Mouse (Mus musculus) forebrain, embryonic 13.5 days (tissue): ENCODE data around the gene Inafm2. TPM values are rescaled to one million over a fixed set of nuclear protein-coding genes. Genes with fewer than 3 reads are reported as not detected.

Source experiments
- ATAC-seq: fragments of 200-750 bp; cut with Nextera tagmentation; 2 replicates; pipeline ENCODE4 v1.8.0; 2017
- H3K27ac ChIP-seq: fragments of 300-500 bp; sonication (generic); 2 replicates; pipeline ENCODE4 v1.5.1; 2015; ENCODE audit warnings: inconsistent platforms, mild to moderate bottlenecking, moderate library complexity
- H3K27me3 ChIP-seq: fragments of 300-500 bp; sonication (generic); 2 replicates; pipeline ENCODE4 v1.6.1; 2015; ENCODE audit warnings: mild to moderate bottlenecking, inconsistent platforms
- H3K36me3 ChIP-seq: fragments of 300-500 bp; sonication (generic); 2 replicates; pipeline ENCODE4 v1.6.1; 2015; ENCODE audit warnings: mild to moderate bottlenecking, inconsistent platforms; ENCODE audit not compliant: poor library complexity, severe bottlenecking
- H3K4me1 ChIP-seq: fragments of 300-500 bp; sonication (generic); 2 replicates; pipeline ENCODE4 v1.6.1; 2015; ENCODE audit warnings: inconsistent platforms
- H3K4me2 ChIP-seq: fragments of 300-500 bp; sonication (generic); 2 replicates; pipeline ENCODE4 v1.6.1; 2015; ENCODE audit warnings: inconsistent platforms, mild to moderate bottlenecking, moderate library complexity
- H3K4me3 ChIP-seq: fragments of 300-500 bp; sonication (generic); 2 replicates; pipeline ENCODE4 v1.5.1; 2015; ENCODE audit warnings: mild to moderate bottlenecking, inconsistent platforms
- H3K9ac ChIP-seq: fragments of 300-500 bp; sonication (generic); 2 replicates; pipeline ENCODE4 v1.6.1; 2015; ENCODE audit warnings: mild to moderate bottlenecking, inconsistent platforms
- H3K9me3 ChIP-seq: fragments of 300-500 bp; sonication (generic); replicated peaks from 2 replicates; pipeline ENCODE4 v1.6.1; 2016; ENCODE audit warnings: inconsistent platforms
- WGBS: fragments of 180-500 bp; shearing (Covaris S2); methylation state at CpG from one replicate; pipeline ENCODE4 v1.1.7; 2015; 5-methylcytosine and 5-hydroxymethylcytosine counted together
- polyA plus RNA-seq: library from polyadenylated mRNA; unstranded; fragments of >200 nt; fragmentation: Nextera tagmentation; extraction: Ambion mirVana; gene quantifications from 2 replicates; pipeline ENCODE4 v1.2.1, GENCODE M21; 2015

The Inafm2 gene
- polyA plus RNA-seq, 1 experiment from 2014 or later: 27.0 TPM

DNA sequence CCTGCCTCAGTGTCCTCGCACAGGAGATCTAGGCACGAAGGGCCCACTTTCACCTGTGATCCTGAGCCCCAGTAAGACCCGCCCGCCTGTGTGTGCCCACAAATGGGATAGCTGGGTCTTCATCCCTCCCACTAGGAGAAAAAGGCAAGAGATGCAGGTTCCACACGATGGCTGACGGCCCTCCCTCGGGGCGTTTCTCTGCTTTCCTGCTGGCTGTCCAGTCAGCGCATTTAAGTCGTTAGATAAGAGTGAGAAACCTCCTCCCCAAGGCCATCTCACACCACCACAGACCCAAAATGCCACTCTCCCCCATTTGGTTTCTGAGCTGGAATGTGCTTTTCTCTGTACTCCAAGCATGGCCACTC lies 17.2 kb downstream of the Inafm2 start:
- Histone ChIP-seq H3K4me2 (peak overlapping the region; percentile 56), H3K27ac (peak overlapping the region; percentile 99), H3K36me3 (no peaks in the 10 kb centered on the region), H3K4me1 (peaks cover 50% of the 10 kb centered on the region), H3K9me3 (no peaks in the 10 kb centered on the region), H3K9ac (peak overlapping the region; percentile 62; the same call in 1 of the 2 replicates), H3K27me3 (peaks cover 4% of the 10 kb centered on the region; the same call in 1 of the 2 replicates), H3K4me3 (no peak overlapping the region)
- no peak for ATAC-seq
- WGBS: 6% methylated on average over 10 of the region's 10 CpGs

DNA sequence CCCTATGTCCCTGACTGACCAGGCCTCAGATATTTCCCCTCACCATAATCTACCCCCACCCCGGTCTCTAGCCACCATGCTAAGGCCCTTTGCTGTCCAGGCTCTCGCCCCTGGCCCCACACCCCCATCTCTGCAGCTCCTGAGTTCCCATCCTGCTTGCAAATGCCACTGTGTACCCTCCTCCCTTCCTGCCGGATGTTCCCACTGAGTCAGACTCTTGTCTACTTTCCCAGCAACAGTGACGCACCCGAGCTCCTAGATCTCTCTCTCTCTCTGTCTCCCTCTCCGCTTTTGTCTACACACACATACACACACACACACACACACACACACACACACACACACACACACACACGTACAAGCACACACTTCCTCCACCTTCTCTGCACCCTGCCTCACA lies 17.9 kb downstream of the Inafm2 start:
- Histone ChIP-seq H3K9ac (no peak overlapping the region; the same call in 1 of the 2 replicates), H3K27ac (peak overlapping the region; percentile 99), H3K9me3 (no peaks in the 10 kb centered on the region), H3K27me3 (no peaks in the 10 kb centered on the region), H3K4me2 (no peak overlapping the region), H3K4me1 (peaks cover 50% of the 10 kb centered on the region), H3K36me3 (no peaks in the 10 kb centered on the region), H3K4me3 (no peak overlapping the region)
- WGBS: 61% methylated on average over 7 of the region's 7 CpGs
- no peak for ATAC-seq

DNA sequence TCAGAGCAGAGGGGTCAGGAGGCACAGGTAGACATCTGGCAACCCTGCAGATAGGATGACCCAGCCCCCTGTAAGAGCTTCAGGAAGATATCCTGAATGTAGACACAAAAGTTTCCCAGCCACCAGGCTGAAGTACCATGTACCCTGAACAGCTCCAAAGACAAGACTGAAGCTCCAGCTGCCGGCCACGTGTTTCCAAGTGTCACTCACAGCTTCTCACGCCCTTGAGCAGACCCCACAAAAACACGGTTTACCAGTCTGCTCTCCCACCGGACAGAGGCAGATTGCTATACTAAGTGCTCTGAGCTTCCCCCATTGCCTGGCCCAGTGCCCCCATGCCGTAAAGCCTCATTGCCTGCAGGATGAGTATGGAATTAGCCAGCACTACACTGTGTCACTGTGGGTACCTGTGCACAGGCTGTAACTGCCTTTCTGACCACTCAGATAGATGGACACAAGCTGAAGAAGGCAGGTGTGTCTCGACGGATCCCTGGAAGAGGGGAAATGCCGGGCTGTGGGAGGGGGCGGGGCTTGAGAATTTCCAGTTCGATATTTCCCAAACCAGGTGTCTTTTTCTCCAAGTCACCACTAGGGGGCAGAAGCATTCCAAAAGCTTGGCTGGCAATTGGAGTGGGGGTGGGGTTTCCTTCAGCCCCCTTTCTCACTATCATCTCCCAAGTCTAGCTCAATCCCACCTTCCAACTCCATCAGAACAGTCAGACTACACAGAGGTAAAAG lies 18.7 kb downstream of the Inafm2 start:
- H3K4me3 ChIP-seq: no peak overlapping the region
- H3K9ac ChIP-seq: no peak overlapping the region
- H3K27ac ChIP-seq: no peak overlapping the region; the same call in 1 of the 2 replicates
- no peaks in the 10 kb centered on the region for H3K36me3 ChIP-seq
- H3K27me3 ChIP-seq: no peaks in the 10 kb centered on the region
- H3K9me3 ChIP-seq: no peaks in the 10 kb centered on the region
- ATAC-seq: no peak
- WGBS: 20% methylated on average over 11 of the region's 11 CpGs
- 0 out of 2 replicates have a peak overlapping the region, but pooled peaks have one; percentile 3 for H3K4me2 ChIP-seq
- peaks cover 50% of the 10 kb centered on the region for H3K4me1 ChIP-seq

DNA sequence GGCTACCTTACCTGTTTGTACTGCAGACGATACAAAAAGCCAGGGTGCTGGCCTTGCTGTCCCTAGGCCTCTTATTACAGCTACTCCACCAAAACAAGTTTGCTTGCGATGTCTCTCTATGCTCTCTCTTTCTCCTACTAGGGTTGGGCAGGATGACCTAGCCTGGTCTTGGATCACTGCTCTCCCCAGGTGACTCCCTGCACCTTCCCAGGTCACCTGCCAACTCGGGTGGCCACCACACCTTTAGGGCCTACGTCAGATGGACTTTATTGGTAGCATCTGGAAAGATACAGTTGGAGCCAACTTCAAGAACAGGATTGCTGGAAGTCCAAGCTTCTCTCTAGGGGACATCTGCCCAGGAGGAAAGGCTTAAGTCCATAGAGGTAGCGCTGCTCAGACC lies 19.3 kb downstream of the Inafm2 start:
- Histone ChIP-seq H3K27ac (no peak overlapping the region), H3K27me3 (no peaks in the 10 kb centered on the region), H3K36me3 (no peaks in the 10 kb centered on the region), H3K9me3 (no peaks in the 10 kb centered on the region), H3K4me1 (peaks cover 45% of the 10 kb centered on the region), H3K4me3 (no peak overlapping the region), H3K9ac (no peak overlapping the region), H3K4me2 (no peak overlapping the region)
- ATAC-seq: no peak
- WGBS: 86% methylated on average over 5 of the region's 5 CpGs

DNA sequence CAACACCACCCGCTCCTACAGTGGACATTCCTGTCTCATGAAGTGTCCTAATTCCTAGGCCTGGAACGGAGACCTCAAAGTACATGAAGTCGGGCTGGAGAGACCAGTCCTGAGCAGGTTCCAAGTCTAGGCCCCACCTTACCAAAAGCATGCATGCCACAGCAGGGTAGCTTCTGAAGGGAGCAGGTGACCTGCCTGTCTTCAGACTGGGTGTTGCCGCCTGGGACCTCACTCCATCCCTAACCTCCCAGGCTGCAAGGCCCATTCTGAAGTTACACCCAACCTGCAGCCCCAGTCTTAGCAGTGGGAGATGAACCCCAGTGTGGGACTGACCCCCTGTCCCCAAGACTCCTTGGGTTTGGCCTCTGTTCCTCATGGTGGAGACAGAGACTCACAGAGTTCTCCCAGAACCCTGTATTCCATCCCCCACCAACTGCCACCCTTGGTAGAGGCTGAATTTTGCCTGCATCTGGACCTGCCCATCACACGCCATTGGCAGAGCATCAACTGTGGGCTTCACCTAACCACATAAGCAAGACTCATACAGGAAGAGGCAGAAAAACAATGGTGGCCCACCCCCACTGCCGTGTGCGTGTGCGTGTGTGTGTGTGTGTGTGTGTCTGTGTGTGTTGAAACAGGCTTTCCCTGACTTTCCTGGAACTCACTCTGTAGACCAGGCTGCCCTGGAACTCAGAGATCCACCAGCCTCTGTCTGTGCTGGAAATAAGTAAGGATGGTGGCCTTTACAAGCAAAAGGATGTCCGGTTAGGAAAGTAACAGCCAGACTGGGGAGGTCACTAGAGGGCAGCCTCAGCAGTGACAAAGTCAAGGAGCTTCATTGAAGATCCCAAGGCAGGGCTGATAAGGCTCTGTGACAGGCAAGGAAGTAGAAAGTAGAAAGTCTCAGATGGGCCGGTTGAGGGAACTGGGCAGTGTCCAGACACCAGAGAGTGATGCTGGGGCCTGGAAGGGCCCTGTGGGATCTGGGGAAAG lies 20.8 kb downstream of the Inafm2 start:
- peaks cover 31% of the 10 kb centered on the region for H3K4me1 ChIP-seq
- no peak overlapping the region for H3K27ac ChIP-seq
- H3K36me3 ChIP-seq: no peaks in the 10 kb centered on the region
- WGBS: 74% methylated on average over 10 of the region's 10 CpGs
- ATAC-seq: no peak
- H3K27me3 ChIP-seq: no peaks in the 10 kb centered on the region
- no peaks in the 10 kb centered on the region for H3K9me3 ChIP-seq
- H3K4me3 ChIP-seq: no peak overlapping the region
- H3K4me2 ChIP-seq: no peak overlapping the region
- H3K9ac ChIP-seq: no peak overlapping the region

DNA sequence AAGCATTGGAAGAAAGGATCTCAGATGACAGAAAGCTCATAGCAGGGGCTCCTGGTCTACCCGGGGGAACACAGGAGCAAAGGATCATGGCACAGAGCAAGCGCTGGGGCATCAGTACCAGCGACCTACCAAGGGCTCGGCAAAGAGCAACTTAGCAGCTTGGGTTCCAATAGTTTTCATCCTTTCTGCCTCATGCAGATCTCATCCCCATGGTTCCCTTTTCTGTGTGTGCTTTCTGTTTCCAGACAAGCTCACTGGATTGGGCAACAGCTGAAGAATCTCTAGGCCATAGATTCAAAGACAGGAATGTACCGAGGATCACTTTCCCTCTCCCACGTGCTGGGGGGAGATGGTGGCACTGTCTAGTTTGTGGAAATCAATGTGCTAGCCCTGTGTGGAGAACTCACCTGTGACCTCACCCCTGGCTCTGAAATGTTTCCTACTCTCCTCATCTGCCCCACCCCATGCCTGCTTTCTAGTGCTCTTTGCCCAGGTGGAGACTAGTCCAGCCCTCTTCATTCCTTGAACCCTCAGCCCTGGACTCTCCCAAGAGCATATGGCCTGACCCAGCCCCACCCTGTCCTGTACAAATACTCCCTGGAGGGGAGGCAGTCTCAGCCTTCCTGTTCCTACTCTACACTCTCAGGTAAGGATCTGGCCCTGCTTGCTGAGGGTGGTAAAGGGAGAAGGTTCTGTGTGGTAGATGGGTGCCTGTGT lies 26.8 kb downstream of the Inafm2 start, which contains the start of gene Phgr1:
TSS of gene Phgr1 (plus strand) at position 612 of the 717 bp plus-strand sequence.
- 91% methylated on average over 6 of the region's 6 CpGs for WGBS
- H3K4me3 ChIP-seq: no peak within 1 kb of the TSS
- H3K27me3 ChIP-seq: 0 out of 2 replicates have a peak, but pooled peaks cover 2% of the 10 kb centered on the region
- no peak within 1 kb of the TSS for H3K4me2 ChIP-seq
- no peaks in the 10 kb centered on the region for H3K36me3 ChIP-seq
- H3K27ac ChIP-seq: no peak within 1 kb of the TSS
- no peaks in the 10 kb centered on the region for H3K9me3 ChIP-seq
- no peak within 1 kb of the TSS for H3K9ac ChIP-seq
- H3K4me1 ChIP-seq: peaks cover 13% of the 10 kb centered on the region
- ATAC-seq: no peak

DNA sequence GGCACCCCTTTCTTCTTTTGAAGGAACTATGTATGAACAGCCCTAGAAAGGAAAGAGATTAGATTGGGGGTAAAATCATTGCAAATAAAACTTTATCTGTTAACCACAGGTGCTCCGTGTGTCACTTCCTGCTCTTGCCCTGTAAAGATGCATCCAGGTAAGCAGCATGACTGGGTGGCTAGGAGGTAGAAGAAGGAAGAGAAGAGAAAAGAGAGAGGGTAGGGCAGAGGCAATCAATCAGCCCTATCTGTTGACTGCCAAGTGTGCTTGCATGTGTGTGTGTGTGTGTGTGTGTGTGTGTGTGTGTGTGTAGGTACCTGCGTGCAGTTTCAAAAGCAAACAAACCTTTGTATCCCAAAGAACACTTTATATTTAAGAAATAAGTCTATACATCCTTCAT lies 29.0 kb downstream of the Inafm2 start:
- ATAC-seq: no peak
- Histone ChIP-seq H3K9ac (no peak overlapping the region), H3K36me3 (no peaks in the 10 kb centered on the region), H3K9me3 (no peaks in the 10 kb centered on the region), H3K27ac (no peak overlapping the region), H3K4me2 (no peak overlapping the region), H3K4me1 (peaks cover 18% of the 10 kb centered on the region), H3K4me3 (no peak overlapping the region), H3K27me3 (0 out of 2 replicates have a peak, but pooled peaks cover 4% of the 10 kb centered on the region)
- WGBS: 81% methylated on average over 2 of the region's 2 CpGs

DNA sequence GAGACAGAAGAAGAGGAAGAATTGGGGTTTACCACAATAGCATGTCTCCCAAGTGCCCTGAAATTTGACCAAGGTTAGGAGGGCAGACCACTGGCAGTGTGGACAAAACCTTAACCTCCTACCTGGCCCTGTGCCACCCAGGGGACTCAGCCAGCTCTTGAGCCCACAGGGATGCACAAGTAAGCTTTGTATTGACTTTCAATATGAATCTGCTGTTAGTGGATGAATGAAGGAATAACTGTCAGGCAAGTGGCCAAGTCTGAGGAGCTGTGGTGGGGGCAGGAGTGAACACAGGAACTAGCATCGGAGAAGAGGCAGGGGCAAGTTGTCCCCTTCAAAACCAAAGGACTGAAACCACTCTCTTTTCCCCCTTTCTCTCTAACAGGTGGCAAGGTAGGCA lies 29.8 kb downstream of the Inafm2 start:
- H3K27ac ChIP-seq: peak overlapping the region; percentile 7
- 53% methylated on average over 1 of the region's 1 CpGs for WGBS

DNA sequence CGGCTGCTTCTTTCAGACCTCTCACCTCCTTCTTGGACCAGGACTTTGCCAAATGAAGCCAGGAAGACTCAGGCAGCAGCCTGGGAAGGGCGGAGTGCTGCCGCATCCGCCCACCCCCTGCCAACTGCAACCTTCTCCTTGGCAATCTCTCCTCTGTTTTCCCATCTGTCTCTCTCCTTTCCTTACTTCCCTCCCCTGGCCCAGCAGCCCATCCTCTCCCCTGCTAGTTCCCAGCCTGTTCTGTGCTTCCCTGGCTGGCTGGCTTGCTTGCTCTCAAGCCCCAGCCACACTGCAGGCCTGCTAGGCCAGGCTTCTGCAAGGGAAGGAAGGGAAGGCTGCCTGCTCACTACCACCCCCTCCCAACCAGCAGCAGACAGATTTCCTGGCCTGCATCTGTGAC lies 30.3 kb downstream of the Inafm2 start:
- Histone ChIP-seq H3K4me3 (no peak overlapping the region), H3K27ac (peak overlapping the region; percentile 76), H3K4me2 (no peak overlapping the region), H3K36me3 (no peaks in the 10 kb centered on the region), H3K4me1 (peaks cover 29% of the 10 kb centered on the region), H3K9ac (peak overlapping the region; percentile 30; the same call in 1 of the 2 replicates), H3K27me3 (0 out of 2 replicates have a peak, but pooled peaks cover 5% of the 10 kb centered on the region), H3K9me3 (no peaks in the 10 kb centered on the region)
- 67% methylated on average over 3 of the region's 4 CpGs for WGBS
- peak; percentile 46; the same call in 1 of the 2 replicates for ATAC-seq

More for the DNA sequence above, 29.8 kb downstream of the Inafm2 start:
- no peak for ATAC-seq
- Histone ChIP-seq H3K27me3 (0 out of 2 replicates have a peak, but pooled peaks cover 4% of the 10 kb centered on the region), H3K4me3 (no peak overlapping the region), H3K9me3 (no peaks in the 10 kb centered on the region), H3K4me1 (peaks cover 24% of the 10 kb centered on the region), H3K36me3 (no peaks in the 10 kb centered on the region), H3K4me2 (no peak overlapping the region), H3K9ac (no peak overlapping the region)

DNA sequence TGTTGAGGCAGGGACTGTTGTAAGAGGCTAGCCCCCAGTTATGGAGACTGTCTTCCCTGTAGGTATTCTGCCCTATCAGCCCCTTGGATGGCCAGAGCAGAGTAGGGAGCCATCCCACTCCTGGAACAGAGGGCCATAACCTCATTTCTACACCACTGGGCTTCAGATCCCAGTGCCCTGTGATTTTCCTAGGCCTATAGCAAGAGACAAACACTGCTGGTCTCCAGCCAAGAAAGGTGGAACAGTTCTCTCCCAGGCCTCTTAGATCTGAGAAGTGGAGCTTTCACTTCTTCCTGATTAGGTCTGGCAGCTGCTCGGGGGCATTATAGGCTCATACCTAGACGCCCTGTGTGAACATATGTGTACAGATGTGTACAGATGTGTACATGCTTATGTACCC lies 30.7 kb downstream of the Inafm2 start:
- H3K4me3 ChIP-seq: no peak overlapping the region
- H3K4me1 ChIP-seq: peaks cover 31% of the 10 kb centered on the region
- 74% methylated on average over 2 of the region's 2 CpGs for WGBS
- H3K36me3 ChIP-seq: no peaks in the 10 kb centered on the region
- H3K27ac ChIP-seq: peak overlapping the region; percentile 76
- H3K4me2 ChIP-seq: no peak overlapping the region
- H3K27me3 ChIP-seq: 0 out of 2 replicates have a peak, but pooled peaks cover 8% of the 10 kb centered on the region
- ATAC-seq: 0 out of 2 replicates have a peak, but pooled peaks have one; percentile 4
- no peaks in the 10 kb centered on the region for H3K9me3 ChIP-seq
- H3K9ac ChIP-seq: peak overlapping the region; percentile 30; the same call in 1 of the 2 replicates

DNA sequence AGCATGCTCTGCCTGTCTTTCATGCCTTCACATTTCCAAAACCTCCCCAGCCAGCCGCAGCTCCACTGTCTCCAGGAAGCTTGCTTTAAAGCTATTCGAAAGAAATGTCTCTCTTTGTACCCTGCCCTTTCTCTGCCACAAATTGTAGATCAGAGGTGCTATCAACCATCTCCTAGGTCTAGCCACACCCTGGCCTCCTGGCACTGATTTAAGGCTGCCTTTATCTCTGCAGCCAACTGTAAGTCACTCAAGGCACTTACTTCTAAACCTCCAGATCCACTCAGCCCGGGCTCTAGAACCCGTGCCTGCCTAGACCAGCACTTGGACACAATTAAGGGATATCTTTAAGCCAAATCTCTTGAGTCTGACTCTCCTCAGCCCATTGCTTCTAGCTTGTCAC lies 32.9 kb downstream of the Inafm2 start:
- H3K4me1 ChIP-seq: peaks cover 31% of the 10 kb centered on the region
- no peak overlapping the region for H3K4me2 ChIP-seq
- ATAC-seq: no peak
- no peaks in the 10 kb centered on the region for H3K36me3 ChIP-seq
- WGBS: 77% methylated on average over 4 of the region's 4 CpGs
- no peaks in the 10 kb centered on the region for H3K9me3 ChIP-seq
- H3K4me3 ChIP-seq: no peak overlapping the region
- H3K27me3 ChIP-seq: peaks cover 8% of the 10 kb centered on the region; the same call in 1 of the 2 replicates
- no peak overlapping the region for H3K9ac ChIP-seq
- H3K27ac ChIP-seq: no peak overlapping the region
